ENCODE assay signal across 10 mouse cellular contexts in the genomic region with DNA sequence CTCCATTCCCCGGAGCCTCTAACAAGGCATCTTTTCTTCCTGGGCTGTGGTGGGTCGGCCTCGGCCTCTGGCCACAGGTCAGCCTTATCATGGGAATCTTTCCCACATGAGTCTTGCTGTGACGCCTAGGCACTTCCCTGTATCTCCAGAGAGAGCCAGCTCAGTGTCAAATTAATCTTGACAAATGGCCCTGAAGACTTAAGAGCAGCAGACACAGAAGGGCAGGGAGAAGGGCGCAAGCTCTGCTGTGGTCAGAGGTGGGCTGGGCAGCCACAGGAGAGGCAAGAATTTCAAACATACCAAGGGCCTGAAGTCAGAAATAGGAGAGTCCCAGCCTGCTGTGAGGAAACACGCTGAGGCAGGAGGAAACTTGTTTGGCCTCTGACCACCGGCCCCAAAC. TPM values are rescaled to one million over a fixed set of nuclear protein-coding genes. Genes with fewer than 3 reads are reported as not detected.
DNase-seq lines count a peak whose midpoint lies in the region; ATAC-seq and TF ChIP-seq lines count a peak whose summit lies in the region.
"Had no signal": no experiment of that assay in that cellular context is flagged by ENCODE, and none has a peak within 500 bp of the region (broad histone marks: within the 10 kb centered on the region; RNA-seq: fewer than 3 reads in every experiment).

No protein-coding gene starts in this region.

- peak overlapping the region; percentile 89 for H3K27ac ChIP-seq in heart, adult 2 months
- H3K27ac ChIP-seq in limb, embryonic 10.5 days = 0 out of 2 replicates have a peak overlapping the region, but pooled peaks have one; percentile 16
- no peak overlapping the region for H3K27ac ChIP-seq in forebrain, embryonic 12.5 days

- no peak for TF ChIP-seq EP300 in heart, adult 2 months (IDR thresholded peaks at IDR 0.05; ENCODE audit: insufficient read depth, low read depth, low read length)

- ATAC-seq in forebrain, embryonic 12.5 days (ENCODE audit: low FRiP score) = no peak

- peaks cover 16% of the 10 kb centered on the region for H3K36me3 ChIP-seq in heart, adult 2 months (ENCODE audit: control insufficient read depth, insufficient read depth, low read length)
- H3K36me3 ChIP-seq in limb, embryonic 10.5 days = 0 out of 2 replicates have a peak, but pooled peaks cover 1% of the 10 kb centered on the region
- H3K36me3 ChIP-seq in forebrain, embryonic 12.5 days (replicated peaks) = no peaks in the 10 kb centered on the region

- no peak overlapping the region for H3K4me3 ChIP-seq in heart, adult 2 months
- H3K4me3 ChIP-seq in limb, embryonic 10.5 days = no peak overlapping the region
- no peak overlapping the region for H3K4me3 ChIP-seq in forebrain, embryonic 12.5 days (replicated peaks)
- H3K4me3 ChIP-seq: erythroblast, embryonic 14.5 days had no signal

- no peak for TF ChIP-seq POLR2A in heart, adult 2 months (IDR thresholded peaks at IDR 0.05; ENCODE audit: insufficient read depth, low read depth, low read length)

- 53% methylated on average over 7 of the region's 7 CpGs for WGBS in heart, adult 2 months
- WGBS in limb, embryonic 10.5 days = 12% methylated on average over 7 of the region's 7 CpGs
- WGBS in forebrain, embryonic 12.5 days = 68% methylated on average over 7 of the region's 7 CpGs

- H3K4me2 ChIP-seq in forebrain, embryonic 12.5 days = no peak overlapping the region

- intact Hi-C loops in heart, adult 2 months (cut with DNase I) = no loop called here

- H3K27me3 ChIP-seq in heart, adult 2 months (ENCODE audit: control insufficient read depth, insufficient read depth, low read length) = no peaks in the 10 kb centered on the region
- H3K27me3 ChIP-seq in limb, embryonic 10.5 days (ENCODE audit: low read depth, poor library complexity, severe bottlenecking) = no peaks in the 10 kb centered on the region
- H3K27me3 ChIP-seq in forebrain, embryonic 12.5 days = no peaks in the 10 kb centered on the region
- H3K27me3 ChIP-seq: CH12.LX had no signal

- no peak for TF ChIP-seq CTCF in heart, adult 2 months (IDR thresholded peaks at IDR 0.05)

- H3K9me3 ChIP-seq in limb, embryonic 10.5 days (replicated peaks) = no peaks in the 10 kb centered on the region
- no peaks in the 10 kb centered on the region for H3K9me3 ChIP-seq in forebrain, embryonic 12.5 days

- no peak overlapping the region for H3K9ac ChIP-seq in heart, adult 2 months (ENCODE audit: low read depth, low read length)
- no peak overlapping the region for H3K9ac ChIP-seq in forebrain, embryonic 12.5 days

- H3K4me1 ChIP-seq in heart, adult 2 months (ENCODE audit: control insufficient read depth, insufficient read depth, low read length) = peaks cover 38% of the 10 kb centered on the region
- H3K4me1 ChIP-seq in limb, embryonic 10.5 days = peaks cover 19% of the 10 kb centered on the region
- peaks cover 16% of the 10 kb centered on the region for H3K4me1 ChIP-seq in forebrain, embryonic 12.5 days

- DNase-seq in heart, adult 2 months = peak; percentile 21 to 39
- DNase-seq in heart, adult 8-10 months (ENCODE audit: low spot score) = no peak
- peak; percentile 94 for DNase-seq in 3134 (ENCODE audit: extremely low read depth, insufficient read length, low spot score)
- DNase-seq in embryo, embryonic 10.5 days (ENCODE audit: low spot score) = peak; percentile 70
- DNase-seq in limb, embryonic 10.5 days (ENCODE audit: low spot score) = no peak
- no peak for DNase-seq in frontal cortex, postnatal 36 days (ENCODE audit: low spot score in 2 of 2)
- no peak for DNase-seq in layer of hippocampus, postnatal 36 days

- H3K79me2 ChIP-seq in heart, adult 2 months (replicated peaks; ENCODE audit: control insufficient read depth, insufficient read depth, low read length) = no peaks in the 10 kb centered on the region

RNA-seq across cellular contexts. Expression of gene Adamtsl4, which starts 8.6 kb away (rescaled TPM):
- 10 to 100 TPM; 39.2 to 51.4 TPM for total RNA-seq in heart, adult 2 months (2021)
- polyA plus RNA-seq in heart, adult 2 months (2012; rRNA removed) = 36.2 and 46.2 TPM in 2 replicates
- total RNA-seq in heart, adult 8-10 months (2022) = 10 to 100 TPM; 35.5 to 60.3 (median 45.4) TPM
- polyA plus RNA-seq in limb, embryonic 10.5 days (2016; fragmentation: Nextera tagmentation; extraction: Ambion mirVana) = 0.63 and 0.77 TPM in 2 replicates
- 0.65 and 1.1 TPM in 2 replicates for polyA plus RNA-seq in forebrain, embryonic 12.5 days (2016; fragmentation: Nextera tagmentation; extraction: Ambion mirVana)
- 1 to 10 TPM; 5.0 to 5.1 TPM for total RNA-seq in layer of hippocampus, postnatal 36 days (2021)

RNA-seq across cellular contexts. Expression of gene Mcl1, which starts 37.8 kb away (rescaled TPM):
- 100 to 1,000 TPM; 134 to 139 TPM for total RNA-seq in heart, adult 2 months (2021)
- 39.1 and 64.4 TPM in 2 replicates for polyA plus RNA-seq in heart, adult 2 months (2012; rRNA removed)
- 100 to 1,000 TPM; 123 to 159 (median 134) TPM for total RNA-seq in heart, adult 8-10 months (2022)
- 49.7 and 52.1 TPM in 2 replicates for polyA plus RNA-seq in limb, embryonic 10.5 days (2016; fragmentation: Nextera tagmentation; extraction: Ambion mirVana)
- polyA plus RNA-seq in forebrain, embryonic 12.5 days (2016; fragmentation: Nextera tagmentation; extraction: Ambion mirVana) = 69.3 and 74.0 TPM in 2 replicates
- 10 to 100 TPM; 60.8 to 61.3 TPM for total RNA-seq in layer of hippocampus, postnatal 36 days (2021)

RNA-seq across cellular contexts. Expression of gene Ecm1, which starts 43.0 kb away (rescaled TPM):
- total RNA-seq in heart, adult 2 months (2021) = 10 to 100 TPM; 54.4 to 61.9 TPM
- 173 and 200 TPM in 2 replicates for polyA plus RNA-seq in heart, adult 2 months (2012; rRNA removed)
- total RNA-seq in heart, adult 8-10 months (2022) = 10 to 100 TPM; 36.6 to 76.5 (median 42.3) TPM
- polyA plus RNA-seq in limb, embryonic 10.5 days (2016; fragmentation: Nextera tagmentation; extraction: Ambion mirVana) = 7.5 and 11.1 TPM in 2 replicates
- polyA plus RNA-seq in forebrain, embryonic 12.5 days (2016; fragmentation: Nextera tagmentation; extraction: Ambion mirVana) = 13.2 and 14.5 TPM in 2 replicates
- 10 to 100 TPM in 1 of 2 experiments, 1 to 10 TPM in 1; 8.4 to 10.5 TPM for total RNA-seq in layer of hippocampus, postnatal 36 days (2021)

Comparison
In these comparisons a context has a peak if more than half of its experiments do, and no peak if none do; other contexts are left out.
1. DNase-seq: peak in heart, adult 2 months (2 of 2), 3134 (single experiment) and embryo, embryonic 10.5 days (single experiment); none in heart, adult 8-10 months (single experiment), limb, embryonic 10.5 days (single experiment), frontal cortex, postnatal 36 days (0 of 2) and layer of hippocampus, postnatal 36 days (0 of 2).
2. RNA of gene Adamtsl4, which starts 8.6 kb away (total RNA-seq): 35.5 to 60.3 TPM in heart, adult 8-10 months and 39.2 to 51.4 TPM in heart, adult 2 months; 5.0 to 5.1 TPM in layer of hippocampus, postnatal 36 days; every median in the first group is over 4 times any median in the second.